Mouse (Mus musculus) heart, adult 18-20 months (tissue): ENCODE measurements around the gene Uba6. TPM values are rescaled to one million over a fixed set of nuclear protein-coding genes. Genes with fewer than 3 reads are reported as not detected.

Experiments
- DNase-seq, 2 experiments: peaks; one replicate each; pipeline ENCODE4 v3.0.0; 2021 to 2022; ENCODE audit warnings: mixed read lengths in 1 of 2
- long read RNA-seq, 2 experiments: library from polyadenylated mRNA; stranded (forward); transcript quantifications; one replicate each; pipeline ENCODE4 v2.0.0; 2021
- total RNA-seq, 2 experiments: library from RNA; stranded (reverse); gene quantifications; 2 replicates each; pipeline ENCODE4 v1.2.3; 2021

Uba6 gene
- total RNA-seq: 1 to 10 TPM; 8.5 to 9.3 TPM
- long read RNA-seq, experiment 1: 0 reads
- long read RNA-seq, experiment 2: 0 reads

GRCm38 (mm10) chr5:86172449-86173161 lies at the start of gene Uba6:
Gene Uba6, minus strand, starts transcription at chr5:86172803.
- peak; percentile 98 for DNase-seq

DNA sequence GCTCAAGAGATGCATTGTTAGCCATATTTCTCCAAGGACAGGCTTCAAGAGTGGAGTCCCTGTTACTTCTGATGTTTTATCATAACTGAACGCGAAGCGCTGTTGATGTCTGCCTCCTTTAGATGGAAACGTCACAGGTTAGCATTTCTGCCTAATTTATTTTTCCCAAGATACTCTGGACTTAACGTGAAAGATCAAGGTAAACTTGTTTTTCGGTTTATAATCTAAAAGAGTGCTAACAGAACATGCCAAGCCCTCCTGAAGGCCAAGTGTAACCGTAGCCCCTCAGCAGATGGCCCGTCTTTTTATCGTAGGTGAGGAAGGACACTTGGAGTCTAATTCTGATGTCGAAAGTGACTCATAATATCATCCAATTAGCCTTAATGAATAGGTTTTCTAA lies 25.2 kb upstream of the Uba6 start, which contains the start of gene Gnrhr:
Gene Gnrhr, minus strand, starts transcription at position 101 of the 400 bp plus-strand sequence.
- no peak for DNase-seq

GRCm38 (mm10) chr5:86191356-86191755 lies 18.8 kb upstream of the Uba6 start:
- DNase-seq: peak; percentile 33 to 75

GRCm38 (mm10) chr5:86190770-86191169 lies 18.2 kb upstream of the Uba6 start:
- peak; percentile 55 for DNase-seq

DNA sequence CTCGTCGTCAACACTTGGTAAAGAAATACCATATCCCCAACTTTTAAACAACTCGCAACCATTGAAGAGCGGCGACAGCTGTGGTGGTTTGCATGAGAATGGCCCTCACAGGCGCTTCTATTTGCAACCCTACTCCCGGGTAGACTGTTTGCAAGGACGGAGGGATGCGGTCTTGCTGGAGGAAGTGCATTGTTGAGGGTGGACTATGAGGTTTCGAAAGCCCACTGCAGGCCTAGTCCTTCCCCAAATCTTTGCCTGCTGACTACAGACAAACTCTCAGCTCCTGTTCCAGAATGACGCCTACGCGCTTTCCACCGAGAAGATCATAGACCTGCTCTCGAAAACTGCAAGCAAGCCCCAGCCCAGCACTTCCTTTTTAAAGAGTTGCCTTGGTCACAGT lies 17.7 kb upstream of the Uba6 start:
- DNase-seq: peak; percentile 10 to 42

DNA sequence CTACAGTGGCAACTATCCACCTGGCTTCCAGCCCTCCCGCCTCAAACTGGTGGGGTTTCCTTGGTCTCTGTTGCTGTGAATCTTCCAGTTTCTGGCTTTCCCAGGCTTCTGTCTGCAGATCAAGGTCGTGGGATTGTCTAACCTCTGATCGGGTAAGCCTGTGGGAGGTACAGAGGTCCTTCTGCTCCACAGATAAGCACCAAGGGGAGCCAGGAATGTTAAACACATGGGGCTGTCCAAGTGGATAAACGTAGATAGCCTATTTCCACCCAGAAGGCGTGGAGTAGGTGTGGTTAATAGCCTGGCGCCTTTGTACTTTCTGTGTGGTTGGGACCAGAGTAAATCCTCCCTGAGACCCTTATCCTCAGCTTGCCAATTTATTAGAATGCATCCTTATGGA lies 14.8 kb upstream of the Uba6 start:
- no peak for DNase-seq

GRCm38 (mm10) chr5:86173778-86174177 lies 1.2 kb upstream of the Uba6 start:
- no peak for DNase-seq

- no peak for DNase-seq
Observed at GRCm38 (mm10) chr5:86172088-86172448, 535 bp downstream of the Uba6 start.

- no peak for DNase-seq
Observed at GRCm38 (mm10) chr5:86129828-86130227, 42.8 kb downstream of the Uba6 start.

DNA sequence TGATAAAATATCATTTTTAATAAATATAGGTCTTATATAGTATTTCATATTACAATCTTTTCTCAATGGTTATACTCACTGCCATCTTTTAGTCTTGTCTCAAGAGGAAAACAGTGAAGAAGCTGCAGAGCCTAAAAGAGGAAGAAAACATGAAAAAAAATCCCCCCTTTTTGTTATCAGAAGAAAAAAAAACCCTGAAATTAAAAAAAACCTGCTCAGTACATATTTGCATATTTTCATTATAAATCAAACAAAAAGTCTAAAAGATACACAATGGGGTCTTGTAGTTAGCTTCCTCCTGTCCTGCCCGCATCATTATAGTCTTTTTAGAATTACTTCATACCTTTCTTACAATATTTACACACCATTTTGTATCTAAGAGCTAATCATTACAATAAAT lies 43.9 kb downstream of the Uba6 start:
- no peak for DNase-seq

- no peak for DNase-seq
Observed at GRCm38 (mm10) chr5:86118457-86119094, 54.0 kb downstream of the Uba6 start.

- peak in 1 of 2 experiments; percentile 9 for DNase-seq
Observed at GRCm38 (mm10) chr5:86113997-86114396, 58.6 kb downstream of the Uba6 start.

DNA sequence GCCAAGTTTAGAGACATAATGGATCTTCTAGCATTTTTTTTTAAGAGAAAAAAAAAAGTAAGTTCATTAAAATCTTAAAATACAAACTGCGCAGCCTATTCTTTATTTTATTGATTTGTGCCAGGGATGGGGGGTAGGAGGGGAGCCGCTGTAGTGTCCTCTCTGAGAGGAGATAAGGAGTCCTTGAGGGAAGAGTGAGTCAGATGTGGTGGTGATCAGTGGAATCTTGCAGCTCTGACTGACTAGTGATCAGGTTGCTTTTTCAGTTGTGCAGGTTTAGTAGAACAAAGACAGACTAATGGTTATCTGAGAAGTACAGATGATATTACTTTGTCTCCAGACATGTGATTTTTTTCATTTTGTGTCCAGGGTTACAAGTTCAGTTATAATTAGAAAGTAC lies 59.6 kb downstream of the Uba6 start:
- DNase-seq: no peak

DNA sequence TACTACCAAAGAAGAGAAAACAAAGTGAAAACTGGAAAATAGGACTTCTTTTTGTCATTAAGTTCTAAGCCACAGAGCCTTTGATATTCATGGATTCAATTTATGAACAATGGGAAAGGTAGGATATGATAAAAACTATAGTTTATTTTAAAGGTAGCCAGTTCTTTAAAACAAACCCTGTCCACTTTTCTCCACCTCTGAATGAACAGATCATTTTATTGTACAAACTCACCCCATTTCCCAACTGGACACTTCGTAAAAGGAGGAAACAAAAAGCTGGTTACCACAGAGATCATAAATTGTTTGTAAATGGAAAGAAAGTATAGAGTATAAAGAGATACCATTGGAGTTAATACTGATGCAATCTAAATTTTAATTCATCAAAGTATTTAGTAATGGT lies 61.5 kb downstream of the Uba6 start:
- DNase-seq: no peak

GRCm38 (mm10) chr5:86106610-86107009 lies 66.0 kb downstream of the Uba6 start:
- DNase-seq: no peak

- DNase-seq: no peak
Observed at GRCm38 (mm10) chr5:86102176-86102575, 70.4 kb downstream of the Uba6 start.

DNA sequence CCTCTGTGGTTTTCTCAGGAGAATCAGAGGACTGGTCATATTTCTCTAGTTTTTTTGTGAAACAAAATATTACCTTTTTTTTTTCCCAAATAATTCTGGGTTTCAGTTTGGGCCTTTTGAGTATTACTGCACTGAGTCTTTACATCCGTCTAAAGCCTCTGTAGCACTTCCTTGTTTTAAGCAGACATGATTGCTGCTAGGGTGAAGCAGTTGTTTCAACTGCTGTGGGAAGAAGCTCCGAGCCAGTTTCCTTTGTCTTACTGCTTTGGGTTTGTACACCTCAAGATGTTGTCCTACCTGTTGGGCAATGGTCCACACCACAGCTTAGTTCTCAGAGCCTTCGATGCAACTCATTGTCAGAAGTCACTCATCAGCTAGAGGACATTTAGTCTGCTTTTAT lies 72.0 kb downstream of the Uba6 start:
- DNase-seq: no peak

DNA sequence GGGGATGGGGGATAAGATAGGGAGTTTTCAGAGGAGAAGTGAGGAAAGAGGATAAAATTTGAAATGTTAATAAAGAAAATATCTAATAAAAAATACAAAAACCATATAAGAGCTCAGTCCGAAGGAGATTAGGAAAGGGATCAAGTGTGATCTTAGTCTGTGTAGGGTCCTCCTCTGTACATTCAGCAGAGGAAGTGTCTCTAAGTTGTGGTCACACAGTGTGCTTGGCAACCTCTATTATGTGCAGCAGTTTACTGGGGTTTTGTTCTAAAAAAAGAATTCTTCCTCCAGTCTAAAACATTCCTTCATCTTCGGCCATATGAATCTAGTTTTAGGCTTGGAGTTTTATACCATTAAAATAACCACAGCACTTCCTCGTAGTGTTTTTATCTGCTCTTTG lies 73.6 kb downstream of the Uba6 start:
- no peak for DNase-seq

GRCm38 (mm10) chr5:86094754-86095153 lies 77.8 kb downstream of the Uba6 start:
- DNase-seq: no peak

DNA sequence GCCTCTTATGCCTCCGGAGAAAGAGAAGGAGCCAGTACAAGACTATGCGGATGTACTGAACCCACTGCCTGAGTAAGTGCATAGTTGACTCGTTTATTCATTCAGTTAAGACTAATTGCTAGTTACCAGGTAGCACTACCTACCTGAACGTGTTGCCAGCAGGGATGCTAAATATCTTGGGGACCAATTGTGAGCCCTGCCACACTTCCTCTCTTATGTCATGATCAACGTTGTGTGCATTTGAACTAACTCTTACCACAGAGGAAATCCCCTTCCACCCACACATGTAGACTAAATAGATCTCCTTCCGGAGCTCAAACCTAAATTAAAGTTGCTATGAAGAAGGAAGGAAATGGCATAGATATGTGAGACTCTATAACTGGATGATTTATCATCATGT lies 85.9 kb downstream of the Uba6 start:
- peak in 1 of 2 experiments; percentile 21 for DNase-seq

DNA sequence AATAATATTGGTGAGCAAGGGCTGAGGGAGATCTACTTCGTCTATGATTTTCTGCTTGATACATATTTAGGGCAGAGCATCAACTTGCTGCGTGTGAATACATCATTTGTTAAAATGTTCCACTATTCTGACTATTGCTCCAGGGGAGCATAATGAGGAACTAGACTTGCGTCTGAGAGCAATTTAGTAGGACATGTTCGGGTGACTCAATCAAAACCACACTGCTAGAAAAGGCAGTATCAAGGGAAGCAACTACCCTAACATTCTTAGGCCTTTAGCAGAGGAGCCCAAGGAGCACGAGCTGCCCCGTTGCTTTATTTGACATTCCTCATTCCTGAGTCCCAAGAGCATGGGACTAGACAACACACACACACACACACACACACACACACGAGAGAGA lies 87.6 kb downstream of the Uba6 start:
- no peak for DNase-seq

DNA sequence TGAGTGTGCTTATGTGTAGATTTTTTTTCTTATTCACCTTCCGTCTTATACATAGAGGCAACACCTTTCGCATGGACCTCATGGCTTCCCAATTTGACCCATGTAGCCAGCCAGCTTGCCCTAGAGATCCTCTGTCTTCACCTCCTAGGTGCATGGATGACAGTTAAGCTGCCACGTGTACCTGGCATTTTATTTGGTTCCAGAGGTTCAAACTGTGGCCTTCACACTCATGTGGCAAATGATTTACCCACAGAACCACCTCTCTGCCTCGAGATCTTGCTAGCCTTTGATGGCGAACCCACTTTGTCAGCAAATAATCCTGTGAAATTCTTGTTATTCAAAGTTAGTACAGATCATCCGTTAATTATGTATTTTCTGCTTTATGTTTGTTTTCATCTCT lies 88.6 kb downstream of the Uba6 start:
- DNase-seq: no peak

GRCm38 (mm10) chr5:86078720-86079334 lies 93.8 kb downstream of the Uba6 start:
- DNase-seq: no peak
